Mouse (Mus musculus) myocyte (in vitro differentiated cells): ENCODE results near the gene Flt3. TPM values are rescaled to one million over a fixed set of nuclear protein-coding genes. Genes with fewer than 3 reads are reported as not detected.

ENCODE experiments used
- H3K27me3 ChIP-seq: one replicate; pipeline ENCODE4 v1.6.1; 2011; ENCODE audit not compliant: control insufficient read depth, insufficient read depth, insufficient read length
- H3K36me3 ChIP-seq: one replicate; pipeline ENCODE4 v1.6.1; 2011; ENCODE audit not compliant: control insufficient read depth, insufficient read depth
- H3K4me2 ChIP-seq: one replicate; pipeline ENCODE4 v1.6.1; 2011; ENCODE audit warnings: low read depth, control low read depth
- H3K4me3 ChIP-seq: one replicate; pipeline ENCODE4 v1.5.1; 2011; ENCODE audit warnings: mild to moderate bottlenecking, control low read depth, moderate library complexity
- H3K79me2 ChIP-seq: one replicate; pipeline ENCODE4 v1.6.1; 2011; ENCODE audit not compliant: control insufficient read depth, insufficient read depth
- H3ac ChIP-seq: one replicate; pipeline ENCODE4 v1.6.1; 2011; ENCODE audit not compliant: control insufficient read depth, insufficient read length
- CEBPB ChIP-seq: IDR thresholded peaks from 2 replicates; pipeline ENCODE4 v1.6.1; 2011; ENCODE audit warnings: mild to moderate bottlenecking, moderate library complexity; ENCODE audit not compliant: poor library complexity, insufficient read depth, severe bottlenecking
- E2F4 ChIP-seq: IDR thresholded peaks from one replicate; pipeline ENCODE4 v1.6.1; 2011; ENCODE audit warnings: mild to moderate bottlenecking, control low read depth, moderate library complexity; ENCODE audit not compliant: insufficient read depth
- MAX ChIP-seq: IDR thresholded peaks from one replicate; pipeline ENCODE4 v1.6.1; 2011; ENCODE audit warnings: low read depth, mild to moderate bottlenecking, control low read depth
- MYOD1 ChIP-seq, 3 experiments: IDR thresholded peaks; one replicate each; pipeline ENCODE4 v1.6.1; 2011; ENCODE audit warnings: control low read depth in 2 of 3, low read depth in 2 of 3, mild to moderate bottlenecking in 2 of 3, moderate library complexity in 1 of 3; ENCODE audit not compliant: insufficient read length in 2 of 3, control insufficient read depth in 1 of 3
- MYOG ChIP-seq, 3 experiments: IDR thresholded peaks; one replicate each; pipeline ENCODE4 v1.6.1; 2011; ENCODE audit warnings: control low read depth in 2 of 3, low read depth in 2 of 3, mild to moderate bottlenecking in 2 of 3; ENCODE audit not compliant: insufficient read length in 2 of 3, control insufficient read depth in 1 of 3, insufficient read depth in 1 of 3
- POLR2A ChIP-seq: IDR thresholded peaks from one replicate; pipeline ENCODE4 v1.6.1; 2011; ENCODE audit warnings: low read depth, mild to moderate bottlenecking, control low read depth, moderate library complexity; ENCODE audit not compliant: insufficient read length
- POLR2AphosphoS2 ChIP-seq: IDR thresholded peaks from one replicate; pipeline ENCODE4 v1.6.1; 2011; ENCODE audit warnings: low read depth, control low read depth; ENCODE audit not compliant: insufficient read length
- REST ChIP-seq: IDR thresholded peaks from one replicate; pipeline ENCODE4 v1.6.1; 2011; ENCODE audit warnings: mild to moderate bottlenecking, control low read depth, moderate library complexity; ENCODE audit not compliant: insufficient read depth, insufficient read length
- SRF ChIP-seq: IDR thresholded peaks from one replicate; pipeline ENCODE4 v1.6.1; 2011; ENCODE audit warnings: low read depth; ENCODE audit not compliant: control insufficient read depth, insufficient read length
- TCF12 ChIP-seq: IDR thresholded peaks from one replicate; pipeline ENCODE4 v1.6.1; 2011; ENCODE audit warnings: mild to moderate bottlenecking, control low read depth; ENCODE audit not compliant: poor library complexity, insufficient read depth, severe bottlenecking
- TCF3 ChIP-seq: IDR thresholded peaks from one replicate; pipeline ENCODE4 v1.6.1; 2011; ENCODE audit warnings: low read depth, control low read depth; ENCODE audit not compliant: insufficient read length
- USF1 ChIP-seq: IDR thresholded peaks from one replicate; pipeline ENCODE4 v1.6.1; 2011; ENCODE audit warnings: low read depth, mild to moderate bottlenecking, control low read depth, moderate library complexity
- polyA plus RNA-seq: library from polyadenylated mRNA; unstranded; fragments of >200 nt; fragmentation: generic; extraction: Trizol; gene quantifications from one replicate; pipeline ENCODE4 v1.2.1, GENCODE M21; 2012; ENCODE audit warnings: missing spikeins

Gene Flt3
- polyA plus RNA-seq, 1 experiment, result 0.01 TPM

DNA sequence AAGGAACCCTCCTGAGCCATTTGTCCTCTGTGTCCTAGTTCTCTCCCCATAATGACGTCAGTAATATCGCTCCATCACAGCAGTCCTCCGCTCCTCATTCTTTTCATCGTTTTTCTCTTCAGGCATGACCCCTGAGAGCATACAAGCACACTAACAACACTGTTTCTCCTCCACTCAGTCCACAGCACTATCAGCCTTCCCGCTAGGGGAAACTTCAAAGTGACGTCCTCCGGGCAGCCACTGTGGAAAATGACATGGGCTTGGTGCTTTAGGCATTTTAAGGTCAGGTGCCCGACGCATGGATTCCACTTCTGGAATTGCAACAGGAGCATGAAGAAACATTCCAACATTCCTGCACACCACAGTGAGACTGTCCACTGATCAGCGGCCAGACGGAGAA, 735 bp upstream of the Flt3 start:
- no peak for TF ChIP-seq MYOG (IDR thresholded peaks at IDR 0.05; ENCODE audit: control insufficient read depth in 1 of 3, insufficient read depth in 1 of 3, insufficient read length in 2 of 3, low read depth in 2 of 3)
- TF ChIP-seq E2F4, result no peak
- no peak for TF ChIP-seq CEBPB
- H3K27me3 ChIP-seq, result peaks cover 15% of the 10 kb centered on the region
- no peaks in the 10 kb centered on the region for H3K79me2 ChIP-seq
- H3ac ChIP-seq, result no peak overlapping the region
- H3K4me2 ChIP-seq, result peak overlapping the region; percentile 55
- no peak overlapping the region for H3K4me3 ChIP-seq
- no peaks in the 10 kb centered on the region for H3K36me3 ChIP-seq

DNA sequence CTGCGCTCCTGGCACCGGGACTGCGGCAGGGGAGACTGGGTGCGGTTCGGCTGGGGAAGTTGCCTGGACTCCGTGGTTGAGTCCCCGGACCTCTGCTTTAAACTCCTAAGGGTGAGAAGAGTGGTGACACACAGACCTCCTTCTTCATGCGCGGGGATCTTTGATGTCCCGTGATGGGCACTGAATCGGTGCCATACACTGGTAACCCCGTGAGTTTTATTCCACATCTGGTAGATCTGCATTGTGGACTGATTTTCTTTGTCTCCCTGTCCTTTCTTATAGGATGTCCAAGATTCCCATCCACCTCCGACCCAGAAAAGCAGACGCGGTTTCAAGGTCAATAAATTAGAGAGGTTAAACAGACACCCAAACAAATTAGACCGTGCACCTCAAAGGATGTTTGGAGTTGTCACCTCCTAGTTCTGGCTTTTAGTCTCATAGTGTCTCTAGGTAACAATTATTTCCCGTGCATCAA, 253 bp upstream of the Flt3 start:
- Histone ChIP-seq H3K4me3 (no peak overlapping the region), H3K27me3 (peaks cover 15% of the 10 kb centered on the region), H3K79me2 (no peaks in the 10 kb centered on the region), H3ac (no peak overlapping the region), H3K4me2 (peak overlapping the region; percentile 55), H3K36me3 (no peaks in the 10 kb centered on the region)
- TF ChIP-seq SRF (no peak), MYOG (IDR thresholded peaks at IDR 0.05; ENCODE audit: control insufficient read depth in 1 of 3, insufficient read depth in 1 of 3, insufficient read length in 2 of 3, low read depth in 2 of 3) (no peak), MYOD1 (IDR thresholded peaks at IDR 0.05; ENCODE audit: control insufficient read depth in 1 of 3, insufficient read length in 2 of 3, low read depth in 2 of 3) (no peak), POLR2AphosphoS2 (no peak), TCF12 (no peak), TCF3 (no peak), CEBPB (no peak), E2F4 (no peak), MAX (no peak), POLR2A (no peak), REST (no peak), USF1 (no peak)

DNA sequence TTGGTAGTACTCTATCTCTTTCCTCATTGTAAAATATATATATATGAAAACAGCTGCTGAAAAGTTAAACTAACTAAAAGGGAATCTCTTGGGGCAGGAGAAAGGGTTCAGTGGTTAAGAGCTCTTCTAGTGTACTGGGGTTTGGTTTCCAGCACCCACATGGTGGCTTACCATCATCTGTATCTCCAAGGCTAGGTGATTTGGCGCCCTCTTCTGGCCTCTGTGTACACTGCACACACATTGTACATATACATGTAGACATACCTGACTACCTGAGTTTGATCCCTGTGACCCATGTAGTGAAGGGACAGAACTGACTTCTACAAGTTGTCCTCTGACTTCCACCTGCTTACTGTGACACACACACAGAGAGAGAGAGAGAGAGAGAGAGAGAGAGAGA, 5.2 kb downstream of the Flt3 start:
- no peak overlapping the region for H3ac ChIP-seq
- peaks cover 4% of the 10 kb centered on the region for H3K27me3 ChIP-seq
- no peaks in the 10 kb centered on the region for H3K79me2 ChIP-seq
- H3K4me2 ChIP-seq, result no peak overlapping the region
- H3K36me3 ChIP-seq, result no peaks in the 10 kb centered on the region
- TF ChIP-seq MYOD1 (IDR thresholded peaks at IDR 0.05; ENCODE audit: control insufficient read depth in 1 of 3, insufficient read length in 2 of 3, low read depth in 2 of 3) (no peak), CEBPB (no peak), TCF12 (no peak), E2F4 (no peak), REST (no peak), MAX (no peak), POLR2A (no peak), USF1 (no peak)
- no peak overlapping the region for H3K4me3 ChIP-seq

DNA sequence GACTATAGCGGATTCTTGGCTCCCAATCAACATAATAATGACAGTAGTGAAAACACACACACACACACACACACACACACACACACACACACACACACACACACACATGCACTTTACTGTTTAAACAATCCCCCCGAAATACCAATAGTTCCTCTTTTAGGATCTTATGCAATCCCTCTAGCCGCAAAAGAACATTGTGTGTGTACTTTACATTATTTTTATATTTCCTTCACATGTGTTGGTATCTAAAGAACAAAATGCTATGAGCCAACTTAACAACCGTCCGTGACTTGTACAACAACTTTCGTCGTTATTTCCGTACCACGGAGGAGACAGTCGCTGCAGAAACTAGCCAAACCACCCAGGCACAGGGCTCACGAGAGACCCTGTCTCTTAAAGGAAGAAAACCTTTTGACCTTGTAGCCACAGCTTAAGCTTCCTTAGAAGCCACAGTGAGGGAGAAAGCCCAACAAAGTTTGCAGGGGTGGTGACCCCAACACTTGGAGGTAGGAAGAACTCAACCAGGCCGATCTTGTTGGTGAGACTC, 7.5 kb downstream of the Flt3 start:
- TF ChIP-seq MAX (no peak), TCF12 (no peak), CEBPB (no peak), E2F4 (no peak)
- H3K79me2 ChIP-seq, result no peaks in the 10 kb centered on the region
- no peak overlapping the region for H3K4me2 ChIP-seq
- no peak overlapping the region for H3ac ChIP-seq
- H3K27me3 ChIP-seq, result no peaks in the 10 kb centered on the region
- no peaks in the 10 kb centered on the region for H3K36me3 ChIP-seq
- H3K4me3 ChIP-seq, result no peak overlapping the region

DNA sequence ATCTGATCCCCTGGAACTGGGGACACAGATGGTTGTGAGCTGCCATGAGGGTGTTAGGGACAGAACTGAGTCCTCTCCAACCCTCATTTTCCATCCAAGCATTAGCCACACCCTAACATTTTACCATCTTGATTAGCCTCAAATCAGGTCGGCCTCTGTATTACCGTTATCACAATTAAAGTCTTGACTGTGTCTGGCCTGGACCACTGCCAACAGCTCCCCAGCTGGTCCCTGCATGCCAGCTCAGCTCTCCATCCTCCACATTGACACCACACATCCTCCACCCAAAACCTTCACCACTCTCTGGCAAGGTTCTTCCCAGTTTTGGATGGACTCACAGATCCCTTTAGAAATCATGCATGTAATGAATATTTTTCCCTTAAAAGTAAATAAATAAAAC, 9.5 kb downstream of the Flt3 start:
- Histone ChIP-seq H3K4me2 (no peak overlapping the region), H3K36me3 (no peaks in the 10 kb centered on the region), H3K79me2 (no peaks in the 10 kb centered on the region), H3K27me3 (no peaks in the 10 kb centered on the region), H3K4me3 (no peak overlapping the region), H3ac (no peak overlapping the region)
- TF ChIP-seq TCF12 (no peak), E2F4 (no peak), MYOG (IDR thresholded peaks at IDR 0.05; ENCODE audit: control insufficient read depth in 1 of 3, insufficient read depth in 1 of 3, insufficient read length in 2 of 3, low read depth in 2 of 3) (no peak), SRF (no peak), MYOD1 (IDR thresholded peaks at IDR 0.05; ENCODE audit: control insufficient read depth in 1 of 3, insufficient read length in 2 of 3, low read depth in 2 of 3) (no peak)

DNA sequence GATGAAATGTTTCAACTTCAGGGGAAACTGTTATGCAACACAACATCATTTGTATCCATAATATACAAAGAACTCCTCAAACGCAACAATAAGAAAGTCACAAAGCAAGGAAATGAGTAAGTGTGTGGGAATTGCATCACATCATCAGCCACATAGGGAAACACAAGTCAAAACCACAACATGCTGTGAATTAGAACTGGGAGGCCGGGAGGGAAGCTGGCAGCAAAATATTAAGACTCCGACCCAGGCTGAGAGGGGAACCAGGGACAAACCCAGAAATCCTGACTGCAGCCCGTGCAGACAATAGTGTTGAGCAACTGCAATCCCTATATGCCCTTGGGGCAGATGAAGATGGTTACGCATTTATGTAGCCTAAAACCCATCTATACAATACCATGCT, 11.2 kb downstream of the Flt3 start:
- Histone ChIP-seq H3ac (no peak overlapping the region), H3K4me3 (no peak overlapping the region), H3K4me2 (peak overlapping the region; percentile 78)

More for the DNA sequence above, 11.2 kb downstream of the Flt3 start:
- TF ChIP-seq CEBPB, result peak; percentile 89
- TF ChIP-seq E2F4, result no peak
- no peaks in the 10 kb centered on the region for H3K36me3 ChIP-seq
- H3K79me2 ChIP-seq, result no peaks in the 10 kb centered on the region
- H3K27me3 ChIP-seq, result no peaks in the 10 kb centered on the region
